Mouse (Mus musculus) retina, embryonic 14.5 days (tissue): ENCODE measurements around the gene Gpr62.

Source experiments
- DNase-seq: peaks from one replicate; pipeline ENCODE4 v3.0.0-alpha.2; 2015; ENCODE audit warnings: low spot score

Gpr62 gene

DNA sequence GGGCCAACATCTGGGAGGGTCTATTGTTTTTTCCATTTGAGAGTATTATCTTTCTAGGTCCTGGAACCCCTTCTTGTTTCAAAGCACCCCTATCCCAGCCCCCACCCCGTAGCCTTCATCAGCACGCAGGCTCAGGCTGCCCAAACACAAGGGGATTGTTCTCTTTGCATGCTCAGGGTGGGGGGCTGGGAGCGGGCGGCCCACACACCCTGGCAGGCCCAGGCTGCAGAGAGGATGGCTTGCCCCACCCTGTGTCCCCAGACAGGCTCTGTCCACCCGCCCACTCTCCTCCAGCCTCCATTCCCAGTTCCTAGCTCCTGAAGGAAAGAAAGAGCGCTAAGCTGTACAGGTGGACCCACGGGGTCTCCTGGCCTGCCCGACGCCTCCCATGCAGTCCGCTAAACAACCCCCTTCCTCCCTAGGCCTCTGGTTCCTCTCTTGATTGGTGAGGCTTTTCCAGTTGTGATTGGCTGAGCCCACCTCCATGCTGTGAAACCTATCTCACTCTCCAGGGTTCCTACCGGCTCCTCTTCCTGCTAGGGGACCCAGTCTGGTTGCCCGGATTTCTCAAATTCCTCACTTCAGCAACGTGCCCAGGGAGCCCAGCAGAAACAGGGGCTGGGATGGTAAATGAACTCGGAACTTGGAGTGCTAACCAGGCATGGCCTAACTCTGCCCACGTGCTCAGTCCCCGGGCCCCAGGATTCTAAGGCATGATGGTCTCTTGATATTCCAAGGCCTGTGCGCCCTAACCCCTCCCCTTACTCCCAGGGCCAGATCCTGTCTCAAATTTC is 10.7 kb downstream of the Gpr62 start:
- peak; percentile 60 for DNase-seq

DNA sequence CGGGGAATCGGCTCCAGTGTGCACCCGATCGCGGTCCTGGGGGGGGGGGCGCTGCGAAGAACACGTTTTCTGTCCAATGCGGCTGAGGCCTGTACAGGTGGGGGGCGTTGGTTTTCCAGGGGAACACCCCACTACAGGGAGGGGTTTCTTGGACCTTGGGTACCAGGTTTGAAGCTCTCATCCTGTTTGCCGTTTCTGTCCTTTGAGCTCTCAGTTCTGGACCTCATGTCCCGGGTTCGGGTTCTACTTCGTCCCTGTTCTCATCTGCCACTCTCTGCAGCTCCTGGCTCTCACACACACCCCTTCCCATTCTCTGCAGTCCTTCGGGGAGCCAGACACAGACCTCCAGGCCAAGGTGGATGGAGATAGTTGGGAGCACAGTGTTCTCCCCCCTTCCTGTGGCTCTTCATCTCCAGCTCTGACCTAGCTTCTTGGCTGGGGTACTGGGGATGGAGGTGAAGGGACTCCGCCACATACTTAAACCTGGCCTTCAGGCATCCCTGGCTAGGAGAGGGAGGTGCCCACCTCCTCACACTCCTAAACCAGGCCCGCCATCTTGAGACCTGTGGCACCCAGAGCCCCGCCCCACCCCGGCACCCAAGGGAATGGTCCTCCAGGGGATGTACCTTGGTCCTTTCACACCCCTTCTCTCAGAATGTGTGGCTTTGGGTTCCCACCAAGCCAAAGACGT is 11.5 kb downstream of the Gpr62 start:
- no peak for DNase-seq

DNA sequence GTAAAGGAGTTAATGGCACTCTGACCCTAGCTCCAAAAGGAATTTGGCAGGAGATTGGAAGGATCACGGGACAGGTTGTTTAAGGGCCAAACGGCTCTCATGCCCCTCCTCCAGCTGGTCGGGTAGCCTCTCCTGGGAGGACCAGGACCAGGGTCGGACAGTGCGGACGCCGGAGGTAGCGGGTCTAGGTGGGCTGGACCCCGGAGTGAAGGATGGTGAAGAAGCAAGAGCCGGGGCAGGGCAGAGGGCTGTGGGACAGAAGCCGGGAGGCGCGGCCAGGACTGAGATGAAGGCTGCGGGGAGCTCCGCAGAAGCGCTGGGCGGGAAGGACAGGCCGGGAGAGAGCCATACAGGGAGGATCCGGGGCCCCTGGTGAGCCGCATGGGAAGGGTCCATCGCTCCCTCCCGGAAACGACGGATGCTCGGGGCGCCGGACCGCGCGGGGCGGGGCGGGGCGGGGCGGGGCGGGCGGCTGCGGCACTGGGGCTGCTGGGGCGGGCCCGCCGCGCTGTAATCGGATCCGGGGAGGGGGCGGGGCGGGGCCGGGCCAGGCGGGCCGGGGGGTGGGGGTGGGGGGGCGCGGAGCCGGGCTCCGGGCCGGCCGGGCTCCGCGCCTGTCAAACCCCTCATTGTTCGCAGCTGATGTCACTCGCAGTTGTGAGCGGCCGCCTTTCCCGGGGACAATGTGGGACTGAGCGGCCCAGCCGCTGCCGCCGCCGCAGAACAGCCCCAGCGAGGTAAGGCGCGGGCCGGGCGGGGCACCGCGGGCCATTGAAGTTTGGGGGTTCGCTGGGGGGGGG is 12.3 kb downstream of the Gpr62 start, which contains the start of gene Pcbp4:
Pcbp4 (plus strand) TSS at position 21 of the 800 bp plus-strand sequence.
- peak; percentile 82 for DNase-seq

DNA sequence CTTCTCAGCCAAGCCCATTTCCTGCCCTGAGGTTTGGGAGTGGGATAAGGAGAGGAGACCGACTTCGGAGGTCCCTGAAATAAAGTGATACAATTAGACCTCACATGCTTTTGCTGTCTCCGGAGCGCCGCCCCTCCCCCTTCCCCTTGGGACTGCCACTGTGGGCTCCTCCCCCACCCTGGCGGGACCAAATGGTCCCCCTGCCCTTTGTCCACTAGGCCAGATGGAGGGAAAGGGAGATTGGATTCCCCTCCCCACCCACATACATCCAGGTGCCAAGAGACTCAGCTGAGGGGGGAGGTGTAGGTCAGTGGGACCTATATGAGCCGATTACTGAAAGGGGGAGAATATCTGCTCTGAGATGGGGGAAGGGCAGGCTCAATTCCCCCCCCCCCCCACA is 12.9 kb downstream of the Gpr62 start:
- peak; percentile 82 for DNase-seq

DNA sequence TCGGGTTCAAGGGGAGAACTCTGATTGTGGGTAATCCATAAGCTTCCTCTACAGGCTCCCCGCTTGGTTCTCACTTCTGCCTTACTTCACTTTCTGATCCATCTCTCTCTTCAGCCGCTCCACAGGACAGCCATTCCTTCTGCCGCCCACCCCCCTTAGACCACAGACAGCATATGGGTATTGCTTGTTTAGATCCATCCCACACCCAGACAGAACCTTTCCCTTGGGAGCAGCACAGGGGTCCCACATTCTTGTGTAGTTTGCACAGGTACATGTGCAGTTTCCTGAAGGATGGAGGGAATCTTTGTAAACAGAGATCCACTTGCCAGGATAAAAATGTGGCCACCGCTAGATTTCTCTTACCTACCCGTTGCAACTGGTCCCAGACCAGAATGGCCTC is 13.4 kb downstream of the Gpr62 start:
- DNase-seq, result no peak

DNA sequence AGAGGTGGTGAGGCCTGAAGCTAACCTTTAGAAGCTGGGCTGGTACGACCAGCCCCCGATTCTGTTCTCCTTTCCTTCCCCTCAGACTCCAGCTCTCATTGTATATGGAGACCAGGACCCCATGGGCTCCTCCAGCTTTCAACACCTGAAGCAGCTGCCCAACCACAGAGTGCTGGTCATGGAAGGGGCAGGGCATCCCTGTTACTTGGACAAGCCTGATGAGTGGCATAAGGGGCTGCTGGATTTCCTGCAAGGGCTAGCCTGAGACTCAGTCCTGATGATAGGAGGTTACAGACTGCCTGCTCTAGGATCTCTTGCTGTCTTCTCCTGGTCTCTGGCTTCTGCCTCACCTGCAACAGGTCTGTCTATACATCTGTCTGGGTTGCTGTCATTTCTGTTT is 13.8 kb downstream of the Gpr62 start:
- DNase-seq, result no peak

DNA sequence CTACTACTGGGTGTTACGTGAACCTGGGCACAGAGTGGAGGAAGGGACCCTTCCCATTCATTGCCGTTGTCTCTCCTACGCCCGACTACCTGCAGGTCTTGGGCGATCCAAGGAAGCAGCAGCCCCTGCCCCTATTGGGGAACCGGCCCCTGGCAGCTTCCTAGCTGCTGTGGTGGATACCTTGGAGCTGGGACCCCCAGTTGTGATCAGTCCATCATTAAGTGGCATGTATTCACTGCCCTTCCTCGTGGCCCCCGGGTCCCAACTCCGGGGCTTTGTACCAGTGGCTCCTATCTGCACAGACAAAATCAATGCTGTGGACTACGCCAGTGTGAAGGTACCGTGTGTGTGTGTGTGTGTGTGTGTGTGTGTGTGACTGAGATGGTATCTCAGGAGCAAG is 14.4 kb downstream of the Gpr62 start:
- DNase-seq, result no peak

DNA sequence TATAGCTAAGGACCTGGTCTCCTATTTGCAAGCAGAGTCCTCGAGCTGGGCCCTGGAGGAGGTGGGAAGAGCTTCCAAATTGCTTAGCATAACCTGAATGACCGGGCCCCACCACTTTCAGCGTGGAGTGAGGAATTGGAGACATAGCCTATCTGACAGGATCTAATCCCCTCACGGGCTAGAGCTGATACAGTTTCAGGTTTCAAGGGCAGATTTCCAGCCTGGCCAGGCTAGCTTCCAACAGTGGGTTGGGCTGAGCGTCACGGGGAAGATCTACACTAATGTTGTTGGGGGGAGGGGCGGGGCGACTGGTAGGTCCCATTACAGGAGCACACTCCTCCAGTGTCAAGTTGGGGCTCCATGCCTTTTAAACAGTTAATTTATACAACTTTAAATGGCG is 15.1 kb downstream of the Gpr62 start:
- peak; percentile 37 for DNase-seq

DNA sequence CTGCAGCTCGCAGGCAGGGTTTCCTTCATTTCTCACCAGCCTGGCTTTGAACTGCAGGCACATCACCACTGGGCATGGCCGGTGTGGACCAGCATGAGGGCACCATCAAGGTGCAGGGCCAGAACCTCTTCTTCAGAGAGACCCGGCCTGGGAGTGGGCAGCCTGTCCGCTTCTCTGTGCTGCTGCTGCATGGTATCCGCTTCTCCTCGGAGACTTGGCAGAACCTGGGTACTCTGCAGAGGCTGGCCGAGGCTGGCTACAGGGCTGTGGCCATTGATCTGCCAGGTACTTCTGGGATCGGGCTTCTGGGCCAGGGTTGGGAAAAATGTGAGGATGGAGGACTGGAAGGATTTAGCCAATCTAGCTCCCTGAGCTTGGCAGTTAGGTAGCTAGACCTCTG is 15.8 kb downstream of the Gpr62 start:
- DNase-seq, result no peak

DNA sequence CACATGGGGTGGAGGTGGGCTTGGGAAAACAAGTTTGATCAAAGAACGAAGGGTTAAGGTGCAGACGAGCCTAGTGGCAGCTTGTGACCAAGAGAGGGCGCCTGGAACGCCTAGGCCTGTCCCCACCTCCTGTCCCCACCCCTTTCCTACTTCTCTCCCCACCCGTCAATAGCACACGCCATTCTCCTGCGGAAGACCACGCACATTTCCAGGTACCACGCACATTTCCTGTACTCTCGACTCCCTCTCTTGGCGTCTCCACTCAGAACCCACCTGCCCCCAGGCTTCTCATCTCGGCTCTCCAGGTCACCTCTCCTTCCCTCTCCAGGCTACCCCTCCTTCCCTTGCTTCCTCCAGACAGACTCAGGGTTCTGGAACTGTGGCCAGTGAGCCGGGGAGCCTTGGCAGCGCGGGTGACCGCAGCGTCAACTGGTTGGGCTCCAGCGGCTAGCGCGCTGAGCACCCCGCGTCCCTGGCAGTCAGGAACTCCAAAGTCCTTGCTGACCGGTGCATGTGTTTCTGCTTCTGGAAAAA is 17.2 kb downstream of the Gpr62 start:
- peak; percentile 82 for DNase-seq

DNA sequence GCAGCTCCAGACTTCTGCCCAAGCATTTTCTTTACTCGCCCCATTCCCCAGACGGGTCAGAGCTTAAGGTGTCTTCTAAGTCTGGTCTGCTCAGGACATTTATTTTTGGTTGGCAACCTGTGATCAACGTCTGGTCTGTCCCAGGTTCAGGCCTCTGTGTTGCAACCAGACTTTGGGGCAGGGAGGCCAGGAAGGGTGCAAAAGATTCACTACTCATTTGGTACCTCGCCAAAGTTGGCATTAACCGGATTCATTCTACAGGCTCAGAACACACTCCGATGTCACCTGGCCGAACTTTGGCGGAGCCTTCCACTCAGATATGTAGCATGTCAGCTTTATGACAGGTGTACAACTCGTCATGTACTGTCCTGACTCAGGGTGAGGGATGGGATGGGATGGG is 17.8 kb downstream of the Gpr62 start:
- DNase-seq, result no peak

DNA sequence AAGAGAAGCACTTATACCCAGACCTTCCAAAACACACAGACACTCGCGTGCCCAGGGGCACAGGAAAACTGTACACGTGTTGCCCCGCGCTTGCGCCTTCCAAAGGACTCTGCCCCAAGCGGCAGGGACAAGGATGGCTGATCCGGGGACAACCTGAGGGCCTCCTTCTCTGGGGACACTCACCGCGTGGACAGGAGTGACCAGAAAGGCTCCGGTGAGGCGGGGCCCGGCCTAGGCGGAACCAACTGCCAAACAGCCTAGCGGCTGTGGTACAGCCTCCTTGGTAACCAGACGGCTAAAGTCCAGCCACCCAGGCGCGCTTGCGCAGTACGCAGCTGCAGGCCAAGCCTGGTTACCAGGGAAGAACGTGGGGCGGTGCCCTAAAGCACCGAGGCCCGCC is 18.4 kb downstream of the Gpr62 start, which contains the start of the genes Abhd14b and Abhd14a:
Abhd14b (plus strand) TSS at position 112 of the 400 bp plus-strand sequence.
Abhd14a (minus strand) TSS at position 331 of the 400 bp plus-strand sequence.
- peak; percentile 94 for DNase-seq

DNA sequence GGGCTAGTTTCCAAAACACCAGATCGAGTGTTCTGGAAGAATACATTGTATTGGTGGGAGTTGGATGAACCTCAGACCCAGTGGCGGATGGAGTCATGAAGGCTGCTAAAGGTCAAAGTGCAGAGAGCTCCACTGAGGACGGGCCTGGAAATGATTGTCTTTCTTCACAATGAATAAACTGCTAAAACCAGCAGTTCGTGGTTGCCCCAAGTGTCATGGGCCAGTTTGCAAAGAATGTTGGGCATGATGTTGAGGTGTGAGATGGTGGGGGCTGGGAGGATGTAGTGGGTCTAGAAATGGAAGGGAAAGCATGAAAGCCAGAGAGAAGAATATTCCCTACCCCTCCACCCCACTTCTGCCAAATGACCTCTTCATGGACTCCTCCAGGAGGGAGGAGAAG is 20.9 kb downstream of the Gpr62 start:
- no peak for DNase-seq

DNA sequence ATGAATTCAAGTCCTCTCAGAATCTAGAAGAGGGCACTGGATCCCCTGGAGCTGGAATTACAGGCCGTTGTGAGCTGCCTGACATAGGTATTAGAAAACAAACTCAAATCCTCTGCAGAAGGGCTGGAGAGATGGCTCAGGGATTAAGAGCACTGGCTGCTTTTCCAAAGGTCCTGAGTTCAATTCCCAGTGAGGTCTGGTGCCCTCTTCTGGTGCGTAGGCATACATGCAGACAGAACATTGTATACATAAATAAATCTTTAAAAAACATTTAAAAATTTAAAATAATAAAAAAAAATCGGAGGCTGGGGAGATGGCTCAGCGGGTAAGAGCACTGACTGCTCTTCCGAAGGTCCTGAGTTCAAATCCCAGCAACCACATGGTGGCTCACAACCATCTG is 23.1 kb downstream of the Gpr62 start:
- DNase-seq, result no peak

DNA sequence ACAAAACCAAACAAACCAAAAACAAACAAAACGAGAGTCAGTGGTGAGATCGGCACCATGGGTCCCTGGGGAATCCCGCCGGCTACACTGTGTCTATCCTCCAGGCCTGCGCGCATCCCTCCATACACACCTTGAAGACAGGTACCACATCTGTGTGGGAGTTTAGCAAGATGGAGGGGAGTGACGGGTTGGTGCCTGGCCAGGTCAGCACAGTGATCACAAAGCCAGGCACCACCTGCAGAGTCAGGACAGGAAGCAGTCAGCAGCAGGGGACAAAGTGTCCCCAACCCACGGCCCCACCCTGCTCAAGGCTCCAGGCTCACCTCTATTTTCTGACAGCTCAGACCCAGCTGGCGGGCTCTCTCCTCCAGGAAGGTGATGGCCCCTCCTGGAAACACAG is 29.2 kb downstream of the Gpr62 start:
- DNase-seq, result no peak

DNA sequence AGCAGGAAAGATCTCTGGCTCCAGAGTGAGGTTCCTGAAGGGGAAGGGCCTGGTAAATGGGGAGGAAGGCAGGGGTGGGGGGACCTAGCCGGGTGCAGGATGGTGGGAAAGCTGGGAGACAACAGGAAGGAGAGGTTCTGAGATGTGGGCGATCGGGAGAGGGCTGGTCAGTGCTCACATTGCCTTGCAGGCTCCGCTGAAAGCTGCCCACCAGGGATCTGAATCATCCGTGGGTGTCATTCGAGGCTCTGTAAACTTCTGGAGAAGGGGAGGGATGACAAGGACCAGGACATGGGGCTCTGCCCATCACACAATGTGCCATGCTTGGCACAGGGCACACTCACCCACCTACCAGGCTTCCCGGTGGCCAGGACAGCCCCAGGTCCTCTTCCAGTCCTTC is 32.3 kb downstream of the Gpr62 start:
- no peak for DNase-seq

DNA sequence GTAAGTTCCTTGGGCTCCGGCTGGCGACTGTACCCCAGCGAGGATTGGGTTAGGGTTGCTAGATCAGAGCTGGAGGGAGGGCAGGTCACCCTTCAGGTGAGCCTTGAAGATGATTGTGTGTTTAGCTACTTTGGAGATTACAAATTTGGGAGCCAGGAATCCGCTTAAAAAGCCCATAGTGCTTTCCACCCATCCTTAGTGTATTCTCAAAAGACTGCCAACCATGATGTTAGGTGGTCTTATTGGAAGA is 35.8 kb downstream of the Gpr62 start:
- DNase-seq, result no peak

DNA sequence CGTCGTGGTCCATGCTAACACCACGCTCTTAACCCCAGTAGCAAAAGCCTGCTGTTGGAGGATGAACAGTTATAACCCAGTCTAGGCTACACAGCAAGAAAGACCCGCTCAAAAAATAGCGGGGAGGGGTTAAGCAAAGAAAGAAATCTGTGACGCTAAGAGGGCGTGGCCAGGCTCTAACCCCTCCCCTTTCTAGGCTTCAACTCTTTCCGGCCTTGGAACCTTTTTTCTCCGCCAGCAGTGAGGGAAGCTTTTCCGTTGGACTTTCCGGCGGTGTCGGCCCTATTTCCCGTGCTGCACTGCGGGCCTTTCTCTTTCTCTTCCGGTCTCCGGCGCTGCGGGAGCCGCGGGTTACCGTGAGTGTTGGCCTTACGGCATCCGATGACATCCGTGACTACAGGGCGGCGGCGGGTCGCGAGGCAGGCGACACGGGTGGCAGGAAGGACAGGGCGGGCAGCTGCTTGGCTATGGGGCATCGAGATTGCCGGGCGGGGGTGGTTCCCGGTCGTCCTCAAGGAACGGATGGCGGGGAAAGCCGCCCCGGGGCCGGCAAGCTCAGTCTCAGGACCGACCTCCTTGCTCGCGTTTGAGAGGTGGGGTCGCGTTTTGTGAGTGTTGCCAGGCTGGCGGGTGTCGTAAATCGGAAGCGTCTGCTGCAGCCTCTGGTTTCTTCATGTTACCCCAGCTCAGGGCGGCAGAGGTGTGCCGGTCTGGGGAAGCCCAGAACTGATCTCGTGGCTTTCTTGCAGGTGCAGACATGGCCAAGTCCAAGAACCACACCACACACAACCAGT is 36.3 kb downstream of the Gpr62 start, which contains the start of gene Rpl29:
Rpl29 (plus strand) TSS at position 234 of the 794 bp plus-strand sequence.
- peak; percentile 99 for DNase-seq

DNA sequence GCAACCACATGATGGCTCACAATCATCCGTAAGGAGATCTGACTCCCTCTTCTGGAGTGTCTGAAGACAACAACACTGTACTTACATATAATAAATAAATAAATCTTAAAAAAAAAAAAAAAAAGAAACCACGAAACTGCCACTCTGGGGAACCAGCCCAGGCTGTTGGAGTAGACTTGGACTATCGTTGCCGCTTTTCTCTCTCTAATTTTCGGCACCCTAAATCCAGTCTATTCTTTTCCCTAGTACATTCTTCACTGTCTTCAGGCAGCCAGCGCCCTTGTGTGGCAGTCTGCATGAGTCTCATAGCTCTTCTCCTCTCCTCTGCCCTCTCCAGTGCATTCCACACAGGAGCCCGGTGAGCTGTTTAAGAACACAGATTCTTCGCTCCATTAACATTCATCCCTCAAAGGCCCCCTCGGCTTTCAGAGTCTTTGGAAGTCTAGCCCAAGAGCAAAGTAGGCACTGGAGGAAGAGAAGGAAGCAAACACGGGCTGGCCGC is 37.0 kb downstream of the Gpr62 start:
- DNase-seq, result no peak

DNA sequence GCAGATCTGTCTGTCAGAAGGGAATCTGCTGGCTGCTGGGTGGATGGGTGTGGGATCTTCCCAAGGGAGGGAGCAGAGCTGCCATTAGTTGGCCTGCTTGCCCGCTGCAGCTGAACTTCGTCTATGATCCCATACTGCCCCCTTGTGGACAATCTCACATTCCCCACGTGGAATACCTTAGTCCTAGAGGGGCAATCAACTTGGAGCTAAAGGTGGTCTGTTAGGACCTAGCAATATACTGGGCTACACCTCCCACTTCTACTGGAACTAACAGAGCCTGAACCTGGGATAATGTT is 43.9 kb downstream of the Gpr62 start:
- DNase-seq, result peak; percentile 97

DNA sequence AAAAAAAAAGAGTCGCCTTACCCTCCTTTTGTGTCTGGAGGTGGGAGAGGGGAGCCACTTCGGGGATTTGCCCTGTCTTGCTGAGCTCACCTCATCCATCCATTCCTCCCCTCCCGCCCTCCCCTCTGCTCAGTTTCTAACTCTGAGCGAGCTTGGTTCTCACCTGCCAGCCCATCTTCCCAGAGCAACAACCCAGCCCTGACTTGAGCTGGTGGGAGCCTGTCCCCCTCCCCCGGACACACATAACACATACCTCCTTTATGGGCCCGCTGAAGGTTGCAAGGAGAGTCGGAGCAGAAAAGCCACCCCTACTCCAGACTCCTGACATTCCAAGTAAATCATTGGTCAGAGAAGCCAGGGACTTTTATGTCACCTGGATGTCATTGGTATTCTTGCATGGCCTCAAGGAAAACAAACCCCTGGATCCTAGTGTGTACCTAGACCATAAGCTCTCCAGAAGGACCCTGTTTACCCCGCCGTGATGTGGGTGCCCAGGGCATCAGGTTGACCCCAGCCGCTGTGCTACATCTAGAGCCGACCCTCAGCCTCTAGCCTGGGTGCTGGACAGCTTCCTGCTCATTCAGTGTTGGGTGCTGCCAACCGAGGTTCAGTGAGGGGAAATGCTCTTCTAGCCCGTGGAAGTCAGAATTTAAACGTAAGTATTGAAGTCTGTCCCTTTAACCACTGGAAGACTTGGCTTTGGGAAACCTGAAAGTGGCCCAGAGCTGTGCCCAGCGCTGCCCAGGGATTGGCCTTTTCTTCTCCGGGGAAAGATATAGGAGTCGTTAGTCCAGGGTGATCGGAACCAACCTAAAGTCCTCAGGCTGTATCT is 44.5 kb downstream of the Gpr62 start:
- no peak for DNase-seq
